Mouse (Mus musculus) cortical plate, adult 2 months (tissue): ENCODE results near the gene Car6. TPM values are rescaled to one million over a fixed set of nuclear protein-coding genes. Genes with fewer than 3 reads are reported as not detected.

ENCODE experiments used
- H3K27ac ChIP-seq: fragments of 200-500 bp; 2 replicates; pipeline ENCODE4 v1.5.1; 2012; ENCODE audit warnings: low read length, control low read depth, inconsistent platforms; ENCODE audit not compliant: insufficient read depth
- H3K4me1 ChIP-seq: fragments of 200-500 bp; 2 replicates; pipeline ENCODE4 v1.6.1; 2011; ENCODE audit warnings: low read length; ENCODE audit not compliant: control insufficient read depth, insufficient read depth
- H3K4me3 ChIP-seq: fragments of 200-500 bp; 2 replicates; pipeline ENCODE4 v1.5.1; 2011; ENCODE audit warnings: mild to moderate bottlenecking, low read length, control low read depth; ENCODE audit not compliant: insufficient read depth
- CTCF ChIP-seq: fragments of 200-500 bp; IDR thresholded peaks from 2 replicates; pipeline ENCODE4 v1.5.1; 2011; ENCODE audit warnings: mild to moderate bottlenecking, control low read depth, low read length; ENCODE audit not compliant: insufficient read depth; ENCODE audit errors: extremely low read depth
- POLR2A ChIP-seq: fragments of 200-500 bp; IDR thresholded peaks from 2 replicates; pipeline ENCODE4 v1.6.1; 2011; ENCODE audit warnings: mild to moderate bottlenecking, low read length, control low read depth; ENCODE audit not compliant: insufficient read depth; ENCODE audit errors: extremely low read depth
- polyA plus RNA-seq: library from polyadenylated mRNA; depleted of rRNA; stranded (reverse); fragments of >200 nt; gene quantifications from 2 replicates; pipeline ENCODE4 v1.2.3, GENCODE M21; 2012

Car6 gene
- polyA plus RNA-seq, 1 experiment, result not detected

- Histone ChIP-seq H3K4me3 (no peak overlapping the region), H3K4me1 (peaks cover 13% of the 10 kb centered on the region), H3K27ac (no peak overlapping the region; the same call in 1 of the 2 replicates)
- TF ChIP-seq POLR2A (no peak), CTCF (no peak)
These were observed 29.6 kb upstream of the Car6 start for GRCm38 (mm10) chr4:150230460-150231407.

- H3K27ac ChIP-seq, result no peak overlapping the region
These were observed 28.7 kb upstream of the Car6 start for GRCm38 (mm10) chr4:150229747-150230390.

GRCm38 (mm10) chr4:150228581-150229348 is 27.6 kb upstream of the Car6 start:
- TF ChIP-seq POLR2A, result no peak
- no peak for TF ChIP-seq CTCF
- no peak overlapping the region for H3K27ac ChIP-seq
- H3K4me3 ChIP-seq, result no peak overlapping the region
- peaks cover 8% of the 10 kb centered on the region for H3K4me1 ChIP-seq

More at GRCm38 (mm10) chr4:150229747-150230390, 28.7 kb upstream of the Car6 start:
- no peak for TF ChIP-seq CTCF
- TF ChIP-seq POLR2A, result no peak
- Histone ChIP-seq H3K4me1 (peaks cover 13% of the 10 kb centered on the region), H3K4me3 (no peak overlapping the region)

- no peak for TF ChIP-seq POLR2A
- TF ChIP-seq CTCF, result no peak
- H3K4me3 ChIP-seq, result no peak overlapping the region
- H3K4me1 ChIP-seq, result peaks cover 8% of the 10 kb centered on the region
- no peak overlapping the region for H3K27ac ChIP-seq
These were observed 25.9 kb upstream of the Car6 start for GRCm38 (mm10) chr4:150226818-150227688.

- H3K27ac ChIP-seq, result no peak overlapping the region
- no peak for TF ChIP-seq CTCF
- no peak for TF ChIP-seq POLR2A
- no peak overlapping the region for H3K4me3 ChIP-seq
- peaks cover 7% of the 10 kb centered on the region for H3K4me1 ChIP-seq
These were observed 24.6 kb upstream of the Car6 start for GRCm38 (mm10) chr4:150225700-150226099.

GRCm38 (mm10) chr4:150223830-150224229 is 22.7 kb upstream of the Car6 start:
- Histone ChIP-seq H3K27ac (no peak overlapping the region), H3K4me1 (peaks cover 1% of the 10 kb centered on the region; the same call in 1 of the 2 replicates), H3K4me3 (no peak overlapping the region)
- no peak for TF ChIP-seq CTCF
- TF ChIP-seq POLR2A, result no peak

- Histone ChIP-seq H3K4me3 (no peak overlapping the region), H3K4me1 (no peaks in the 10 kb centered on the region; the same call in 1 of the 2 replicates), H3K27ac (no peak overlapping the region)
- no peak for TF ChIP-seq POLR2A
- no peak for TF ChIP-seq CTCF
These were observed 20.0 kb upstream of the Car6 start for GRCm38 (mm10) chr4:150221017-150221640.

- H3K4me3 ChIP-seq, result no peak overlapping the region
- H3K27ac ChIP-seq, result no peak overlapping the region
- no peak for TF ChIP-seq CTCF
- TF ChIP-seq POLR2A, result no peak
- no peaks in the 10 kb centered on the region for H3K4me1 ChIP-seq
These were observed 19.5 kb upstream of the Car6 start for GRCm38 (mm10) chr4:150220584-150220983.
